Mouse (Mus musculus): ENCODE data around the gene Spib. TPM values are rescaled to one million over a fixed set of nuclear protein-coding genes. Genes with fewer than 3 reads are reported as not detected.

The Spib gene
- not detected in 2 replicates for polyA plus RNA-seq (2015; fragmentation: Nextera tagmentation; extraction: Ambion mirVana)

- WGBS = 83% methylated on average over 4 of the region's 4 CpGs
- no peak within 1 kb of the TSS for H3K4me2 ChIP-seq
These were observed at the start of gene Spib for GRCm38 (mm10) chr7:44531946-44532732. Spib (minus strand) TSS chr7:44532071.

GRCm38 (mm10) chr7:44581637-44582036, 49.8 kb upstream of the Spib start:
- Histone ChIP-seq H3K9me3 (replicated peaks) (peaks cover 3% of the 10 kb centered on the region; the same call in 1 of the 2 replicates), H3K4me3 (no peak overlapping the region), H3K27me3 (peaks cover 4% of the 10 kb centered on the region; the same call in 1 of the 2 replicates), H3K36me3 (ENCODE audit: poor library complexity, severe bottlenecking) (no peaks in the 10 kb centered on the region), H3K27ac (no peak overlapping the region), H3K4me2 (no peak overlapping the region), H3K9ac (no peak overlapping the region), H3K4me1 (no peaks in the 10 kb centered on the region)
- no peak for ATAC-seq
- 89% methylated on average over 6 of the region's 6 CpGs for WGBS

More at GRCm38 (mm10) chr7:44531946-44532732, at the start of gene Spib:
- Histone ChIP-seq H3K4me1 (peaks cover 9% of the 10 kb centered on the region), H3K27ac (no peak within 1 kb of the TSS), H3K27me3 (peaks cover 15% of the 10 kb centered on the region), H3K4me3 (no peak within 1 kb of the TSS), H3K36me3 (ENCODE audit: poor library complexity, severe bottlenecking) (peaks cover 50% of the 10 kb centered on the region), H3K9me3 (replicated peaks) (no peaks in the 10 kb centered on the region), H3K9ac (no peak within 1 kb of the TSS)
- ATAC-seq = no peak

- Histone ChIP-seq H3K9me3 (replicated peaks) (peaks cover 3% of the 10 kb centered on the region; the same call in 1 of the 2 replicates), H3K36me3 (ENCODE audit: poor library complexity, severe bottlenecking) (no peaks in the 10 kb centered on the region), H3K4me2 (no peak overlapping the region), H3K27ac (no peak overlapping the region), H3K4me3 (no peak overlapping the region), H3K9ac (no peak overlapping the region), H3K27me3 (peaks cover 3% of the 10 kb centered on the region; the same call in 1 of the 2 replicates), H3K4me1 (no peaks in the 10 kb centered on the region)
- ATAC-seq = no peak
- WGBS = 53% methylated on average over 5 of the region's 5 CpGs
These were observed 44.5 kb upstream of the Spib start for GRCm38 (mm10) chr7:44576333-44576844.

- Histone ChIP-seq H3K4me3 (no peak overlapping the region), H3K9ac (no peak overlapping the region), H3K36me3 (ENCODE audit: poor library complexity, severe bottlenecking) (no peaks in the 10 kb centered on the region), H3K27ac (no peak overlapping the region), H3K9me3 (replicated peaks) (no peaks in the 10 kb centered on the region), H3K4me2 (no peak overlapping the region), H3K4me1 (no peaks in the 10 kb centered on the region), H3K27me3 (peaks cover 7% of the 10 kb centered on the region; the same call in 1 of the 2 replicates)
- ATAC-seq = no peak
- WGBS = 68% methylated on average over 5 of the region's 5 CpGs
These were observed 41.1 kb upstream of the Spib start for GRCm38 (mm10) chr7:44572956-44573484.

GRCm38 (mm10) chr7:44572213-44572701, 40.4 kb upstream of the Spib start, which contains the start of gene Napsa:
Napsa (plus strand) TSS chr7:44572380.
- H3K4me1 ChIP-seq = no peaks in the 10 kb centered on the region
- no peak within 1 kb of the TSS for H3K27ac ChIP-seq
- 30% methylated on average over 7 of the region's 7 CpGs for WGBS
- no peaks in the 10 kb centered on the region for H3K36me3 ChIP-seq (ENCODE audit: poor library complexity, severe bottlenecking)
- no peak within 1 kb of the TSS for H3K9ac ChIP-seq
- no peaks in the 10 kb centered on the region for H3K9me3 ChIP-seq (replicated peaks)
- ATAC-seq = no peak
- H3K4me3 ChIP-seq = no peak within 1 kb of the TSS
- H3K4me2 ChIP-seq = no peak within 1 kb of the TSS
- H3K27me3 ChIP-seq = peaks cover 7% of the 10 kb centered on the region; the same call in 1 of the 2 replicates

GRCm38 (mm10) chr7:44571811-44572210, 39.9 kb upstream of the Spib start:
- Histone ChIP-seq H3K9ac (no peak overlapping the region), H3K27me3 (peaks cover 7% of the 10 kb centered on the region; the same call in 1 of the 2 replicates), H3K4me1 (no peaks in the 10 kb centered on the region), H3K4me3 (no peak overlapping the region), H3K36me3 (ENCODE audit: poor library complexity, severe bottlenecking) (no peaks in the 10 kb centered on the region), H3K27ac (no peak overlapping the region), H3K9me3 (replicated peaks) (no peaks in the 10 kb centered on the region), H3K4me2 (no peak overlapping the region)
- WGBS = 24% methylated on average over 4 of the region's 4 CpGs
- ATAC-seq = no peak

- Histone ChIP-seq H3K4me2 (no peak overlapping the region), H3K4me1 (no peaks in the 10 kb centered on the region), H3K9ac (no peak overlapping the region), H3K36me3 (ENCODE audit: poor library complexity, severe bottlenecking) (no peaks in the 10 kb centered on the region), H3K27ac (no peak overlapping the region), H3K9me3 (replicated peaks) (no peaks in the 10 kb centered on the region), H3K27me3 (0 out of 2 replicates have a peak, but pooled peaks cover 3% of the 10 kb centered on the region), H3K4me3 (no peak overlapping the region)
- no peak for ATAC-seq
- 86% methylated on average over 6 of the region's 6 CpGs for WGBS
These were observed 39.1 kb upstream of the Spib start for GRCm38 (mm10) chr7:44570989-44571388.

- H3K36me3 ChIP-seq (ENCODE audit: poor library complexity, severe bottlenecking) = no peaks in the 10 kb centered on the region
- H3K4me2 ChIP-seq = no peak overlapping the region
- WGBS = 77% methylated on average over 9 of the region's 9 CpGs
- no peak for ATAC-seq
- 0 out of 2 replicates have a peak, but pooled peaks cover 8% of the 10 kb centered on the region for H3K27me3 ChIP-seq
- no peaks in the 10 kb centered on the region for H3K4me1 ChIP-seq
- H3K9me3 ChIP-seq (replicated peaks) = no peaks in the 10 kb centered on the region
- H3K9ac ChIP-seq = no peak overlapping the region
- no peak overlapping the region for H3K27ac ChIP-seq
- no peak overlapping the region for H3K4me3 ChIP-seq
These were observed 36.9 kb upstream of the Spib start for GRCm38 (mm10) chr7:44568803-44569202.

- Histone ChIP-seq H3K4me1 (no peaks in the 10 kb centered on the region), H3K9ac (no peak overlapping the region), H3K36me3 (ENCODE audit: poor library complexity, severe bottlenecking) (no peaks in the 10 kb centered on the region), H3K4me3 (no peak overlapping the region), H3K27me3 (0 out of 2 replicates have a peak, but pooled peaks cover 8% of the 10 kb centered on the region), H3K27ac (no peak overlapping the region), H3K9me3 (replicated peaks) (no peaks in the 10 kb centered on the region), H3K4me2 (no peak overlapping the region)
- ATAC-seq = no peak
- WGBS = 72% methylated on average over 6 of the region's 6 CpGs
These were observed 33.5 kb upstream of the Spib start for GRCm38 (mm10) chr7:44565414-44565813.

- no peaks in the 10 kb centered on the region for H3K4me1 ChIP-seq
These were observed 32.6 kb upstream of the Spib start for GRCm38 (mm10) chr7:44564486-44564885.

GRCm38 (mm10) chr7:44563284-44563683, 31.4 kb upstream of the Spib start:
- H3K36me3 ChIP-seq (ENCODE audit: poor library complexity, severe bottlenecking) = no peaks in the 10 kb centered on the region
- H3K9ac ChIP-seq = no peak overlapping the region
- no peak for ATAC-seq
- H3K4me3 ChIP-seq = no peak overlapping the region
- no peak overlapping the region for H3K27ac ChIP-seq
- 48% methylated on average over 8 of the region's 8 CpGs for WGBS
- H3K27me3 ChIP-seq = 0 out of 2 replicates have a peak, but pooled peaks cover 5% of the 10 kb centered on the region
- no peaks in the 10 kb centered on the region for H3K4me1 ChIP-seq
- H3K9me3 ChIP-seq (replicated peaks) = no peaks in the 10 kb centered on the region
- no peak overlapping the region for H3K4me2 ChIP-seq

More at GRCm38 (mm10) chr7:44564486-44564885, 32.6 kb upstream of the Spib start:
- ATAC-seq = no peak
- Histone ChIP-seq H3K9ac (no peak overlapping the region), H3K4me3 (no peak overlapping the region), H3K36me3 (ENCODE audit: poor library complexity, severe bottlenecking) (no peaks in the 10 kb centered on the region), H3K27ac (no peak overlapping the region), H3K9me3 (replicated peaks) (no peaks in the 10 kb centered on the region), H3K4me2 (no peak overlapping the region), H3K27me3 (0 out of 2 replicates have a peak, but pooled peaks cover 8% of the 10 kb centered on the region)
- WGBS = 86% methylated on average over 10 of the region's 10 CpGs
